Mouse (Mus musculus): ENCODE data around the gene Tm6sf2.
A peak's percentile ranks its signal among the peaks of the same experiment; 100 is the strongest.
"Not testable (repeated sequence)": the region's sequence is repeated elsewhere in the genome, so short reads cannot be mapped to it uniquely, and the experiment has no call there.

Tm6sf2 gene

DNA sequence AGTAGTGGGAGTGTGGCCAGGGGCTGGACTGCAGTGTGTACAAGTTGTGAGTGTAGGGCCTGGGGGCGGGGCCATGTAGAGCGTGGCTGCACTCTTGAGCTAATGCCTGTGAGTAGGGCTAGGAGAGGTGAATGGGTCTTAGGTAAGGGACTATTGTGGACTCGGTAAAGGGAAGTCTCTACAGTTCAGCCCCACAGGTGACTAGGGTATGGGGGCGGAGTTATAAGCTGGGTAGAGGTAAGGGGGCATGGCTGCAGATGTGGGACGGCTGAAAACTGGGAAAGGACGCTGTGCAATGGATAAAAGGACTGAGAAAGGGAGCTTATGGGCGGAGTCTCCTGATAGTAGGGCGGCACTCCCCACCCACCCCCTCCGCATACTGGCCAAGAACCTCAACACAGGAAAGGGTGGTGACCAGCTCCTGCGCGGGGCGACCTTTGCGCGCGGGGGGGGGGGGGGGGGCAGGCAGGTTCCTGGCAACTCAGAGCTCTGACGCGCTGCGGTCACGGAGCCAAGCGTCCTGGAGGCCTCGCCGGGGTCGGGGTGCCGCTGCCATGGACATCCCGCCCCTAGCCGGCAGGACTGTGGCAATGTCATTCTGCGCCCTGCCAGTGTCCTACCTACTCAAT is at the start of gene Tm6sf2:
Tm6sf2 (plus strand) TSS at position 484 of the 629 bp plus-strand sequence.
- DNase-seq = peak; percentile 55 to 69

DNA sequence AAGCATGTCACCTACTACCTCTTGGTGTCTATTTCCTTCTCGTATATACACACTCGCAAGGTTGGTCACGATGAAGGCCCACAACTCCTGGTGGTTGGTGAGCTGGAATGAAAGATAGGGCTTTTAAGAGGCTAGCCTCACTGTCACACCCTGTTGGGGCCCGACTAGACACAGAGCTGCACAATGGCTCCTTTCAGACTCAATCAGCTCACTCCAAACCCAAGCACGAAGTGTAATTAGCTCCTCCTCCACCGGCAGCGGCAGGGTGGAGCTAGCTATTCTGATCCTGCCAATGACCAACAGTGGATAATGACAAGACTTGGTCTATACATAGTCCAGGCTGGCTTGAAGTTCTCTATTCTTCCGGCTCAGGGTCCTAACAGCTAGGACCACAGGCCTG is 49.1 kb upstream of the Tm6sf2 start:
- no peak for DNase-seq

DNA sequence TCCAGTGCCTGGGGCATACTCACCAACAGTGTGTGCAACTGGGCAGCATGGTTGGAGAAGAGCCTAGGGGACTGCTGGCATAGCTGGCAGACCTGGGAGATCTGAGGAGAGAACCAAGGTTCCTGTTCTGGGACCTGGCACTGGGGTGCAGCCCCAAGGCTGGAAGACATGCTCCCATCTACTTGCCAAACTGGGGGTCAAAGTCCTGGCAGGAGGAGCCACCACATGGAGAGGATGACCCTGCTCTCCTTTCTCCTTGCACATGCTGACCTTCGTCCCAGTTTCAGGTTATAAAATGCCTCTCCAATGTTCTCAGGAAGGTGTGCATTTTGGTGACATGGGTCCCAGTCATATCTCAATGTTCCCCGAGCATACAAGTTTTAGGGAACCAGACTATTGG is 46.6 kb upstream of the Tm6sf2 start:
- DNase-seq = no peak

DNA sequence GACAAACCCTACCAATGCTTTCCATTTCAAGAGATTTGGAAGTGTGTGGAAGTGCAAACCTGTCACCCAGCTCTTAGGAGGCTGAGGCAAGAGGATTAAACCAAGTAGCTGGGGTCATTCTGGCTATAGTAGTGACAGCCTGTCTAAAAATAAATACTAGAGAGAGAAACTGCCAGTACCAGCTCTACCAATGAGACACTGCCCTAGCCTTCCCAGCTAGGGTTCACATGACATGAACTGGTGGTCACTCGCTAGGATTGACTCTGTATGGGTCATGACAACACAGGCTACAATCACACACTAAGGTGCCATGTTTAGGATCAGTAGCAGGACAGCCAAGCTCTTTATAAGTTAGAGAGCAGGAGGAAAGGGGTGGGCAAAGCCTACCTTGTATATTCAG is 42.5 kb upstream of the Tm6sf2 start:
- no peak for DNase-seq

GRCm38 (mm10) chr8:70037994-70038393 is 34.7 kb upstream of the Tm6sf2 start:
- no peak for DNase-seq

- no peak for DNase-seq
These were observed 30.7 kb upstream of the Tm6sf2 start for GRCm38 (mm10) chr8:70041885-70042546.

DNA sequence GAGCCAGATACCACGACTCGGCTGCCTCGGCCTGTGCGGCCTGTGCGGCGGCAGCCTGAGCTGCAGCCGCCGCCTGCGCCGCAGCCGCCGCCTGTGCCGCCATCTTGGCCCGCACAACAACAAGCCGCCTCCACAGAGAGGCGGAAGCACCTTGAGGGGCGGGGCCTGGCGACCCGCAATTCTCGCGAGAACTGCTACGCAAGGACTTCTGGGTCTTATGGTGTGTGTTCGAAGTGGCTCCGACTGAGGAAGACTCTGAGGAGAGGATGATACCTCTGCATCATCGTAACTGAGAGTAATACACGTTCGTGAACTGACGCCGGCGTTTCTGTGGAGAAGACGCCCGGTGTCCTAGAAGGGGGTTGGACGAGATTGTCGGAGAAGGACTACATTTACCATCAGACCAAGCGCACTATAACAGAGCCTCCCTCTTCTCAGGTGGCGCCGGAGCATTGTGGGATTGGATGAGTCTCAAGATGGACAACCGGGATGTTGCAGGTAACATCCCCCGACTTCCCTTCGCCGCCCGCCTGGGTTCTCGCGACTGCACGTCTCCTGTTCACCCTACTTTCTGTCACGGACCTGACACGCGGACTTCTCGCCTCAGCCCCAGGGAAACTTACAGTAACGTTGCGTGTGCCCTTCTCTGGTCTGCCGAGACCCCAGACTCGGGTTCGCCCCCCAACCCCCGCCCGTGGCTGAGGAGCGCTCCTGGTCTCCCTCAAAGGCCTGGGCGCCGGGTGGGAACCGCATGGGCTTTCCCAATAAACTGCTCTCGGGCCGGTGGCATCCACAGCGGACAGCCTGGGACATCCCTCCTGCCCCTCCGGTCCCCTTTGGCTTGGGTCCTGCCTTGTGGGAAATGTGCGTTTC is 29.9 kb upstream of the Tm6sf2 start, which contains the start of the genes Mau2 and Sugp1:
Mau2 (minus strand) TSS at position 152 of the 873 bp plus-strand sequence.
Sugp1 (plus strand) TSS at position 231 of the 873 bp plus-strand sequence.
- peak; percentile 97 for DNase-seq

DNA sequence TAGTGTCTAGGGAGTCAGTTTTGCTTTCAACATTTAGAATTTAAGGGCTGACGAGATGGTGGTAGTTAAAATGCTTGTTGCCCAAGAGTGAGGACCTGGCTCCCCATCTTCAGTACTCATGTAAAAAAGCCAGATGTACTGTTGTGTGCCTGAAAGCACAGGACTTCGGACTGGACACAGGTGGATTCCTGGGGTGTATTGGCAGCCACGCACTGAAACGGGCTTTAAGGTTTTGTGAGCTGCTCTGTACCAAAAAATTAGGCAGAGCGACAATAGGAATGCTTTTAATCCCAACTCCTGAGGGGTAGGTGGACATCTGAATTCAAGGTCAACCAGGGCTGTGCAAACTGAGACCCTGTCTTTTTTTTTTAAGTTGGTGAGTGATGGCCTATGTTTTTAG is 28.7 kb upstream of the Tm6sf2 start:
- no peak for DNase-seq

- DNase-seq = no peak
These were observed 23.1 kb upstream of the Tm6sf2 start for GRCm38 (mm10) chr8:70049662-70050061.

- not testable (repeated sequence) for DNase-seq
These were observed 22.3 kb upstream of the Tm6sf2 start for GRCm38 (mm10) chr8:70050434-70050833.

- no peak for DNase-seq
These were observed 15.0 kb upstream of the Tm6sf2 start for GRCm38 (mm10) chr8:70057721-70058120.

DNA sequence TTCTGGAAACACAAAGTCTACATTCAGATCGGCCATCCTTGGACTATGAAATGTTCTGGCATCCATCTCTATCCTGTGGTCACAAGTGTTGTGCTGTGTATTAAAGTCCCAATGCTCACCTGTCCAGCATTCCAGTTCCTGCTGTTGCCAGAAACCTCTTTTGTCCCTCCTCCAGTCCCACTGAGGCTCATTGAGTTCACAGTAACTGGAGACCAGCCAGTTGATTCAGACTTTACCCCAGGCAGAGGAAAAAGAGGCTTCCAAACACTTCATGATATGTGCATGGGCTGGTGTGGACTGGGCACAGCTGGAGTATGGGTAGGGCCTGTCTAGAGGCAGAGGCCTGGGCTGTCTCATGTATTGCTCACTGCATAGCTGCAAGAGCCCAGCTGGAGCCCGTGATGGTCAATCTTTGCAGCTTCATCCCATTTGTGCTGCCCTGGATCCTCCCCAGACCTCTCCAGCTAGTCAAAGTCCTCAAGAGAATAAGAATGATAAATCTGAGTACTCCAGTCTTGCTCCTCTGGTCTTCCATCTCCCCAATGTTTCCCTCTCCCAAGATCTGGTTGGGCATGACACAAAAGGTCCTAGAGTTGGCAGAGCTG is 786 bp upstream of the Tm6sf2 start:
- DNase-seq = peak in 1 of 2 experiments; percentile 78

DNA sequence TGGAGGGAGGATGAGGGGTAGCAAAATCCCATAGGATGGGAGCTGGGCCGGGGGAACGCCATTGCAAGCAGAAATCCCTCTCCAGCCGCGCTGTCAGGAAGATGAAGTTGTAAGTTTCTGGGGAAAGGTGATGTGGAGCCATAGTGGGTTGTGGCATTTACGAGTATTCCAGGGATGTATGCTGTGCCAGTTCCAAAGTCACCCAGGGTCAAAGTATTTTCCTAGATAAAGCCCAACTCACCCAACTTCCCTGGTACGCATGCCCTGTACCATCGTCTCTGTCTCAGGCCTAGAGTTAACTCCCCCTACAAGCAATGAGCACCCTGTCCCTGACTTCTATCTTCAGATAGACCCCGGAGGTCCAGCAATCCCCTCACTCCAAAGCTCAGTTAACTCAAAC is 396 bp downstream of the Tm6sf2 start:
- no peak for DNase-seq

- DNase-seq = no peak
These were observed 958 bp downstream of the Tm6sf2 start for GRCm38 (mm10) chr8:70073682-70074081.

GRCm38 (mm10) chr8:70081976-70082375 is 9.3 kb downstream of the Tm6sf2 start:
- no peak for DNase-seq

DNA sequence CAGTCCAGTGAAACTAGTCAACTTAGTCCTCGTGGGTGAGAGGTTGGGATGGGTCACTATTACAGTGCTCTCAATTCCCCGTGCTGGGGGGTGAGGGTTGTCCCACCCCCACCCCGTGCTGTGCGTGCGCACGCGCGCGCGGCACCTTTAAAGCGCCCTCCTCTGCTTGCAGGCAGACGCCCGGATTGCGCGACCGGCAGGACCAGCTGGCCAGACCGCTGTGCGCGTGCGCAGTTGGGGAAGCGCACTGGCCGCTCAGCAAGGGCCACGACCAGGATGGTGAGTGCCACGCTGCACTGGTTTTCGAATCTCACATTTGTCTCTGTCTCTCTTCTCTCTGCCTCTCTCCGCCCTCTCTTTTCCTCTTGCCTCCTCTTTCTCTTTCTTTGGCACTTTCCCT is 10.6 kb downstream of the Tm6sf2 start, which contains the start of gene Hapln4:
Hapln4 (plus strand) TSS at position 173 of the 400 bp plus-strand sequence.
- DNase-seq = peak; percentile 20 to 56

DNA sequence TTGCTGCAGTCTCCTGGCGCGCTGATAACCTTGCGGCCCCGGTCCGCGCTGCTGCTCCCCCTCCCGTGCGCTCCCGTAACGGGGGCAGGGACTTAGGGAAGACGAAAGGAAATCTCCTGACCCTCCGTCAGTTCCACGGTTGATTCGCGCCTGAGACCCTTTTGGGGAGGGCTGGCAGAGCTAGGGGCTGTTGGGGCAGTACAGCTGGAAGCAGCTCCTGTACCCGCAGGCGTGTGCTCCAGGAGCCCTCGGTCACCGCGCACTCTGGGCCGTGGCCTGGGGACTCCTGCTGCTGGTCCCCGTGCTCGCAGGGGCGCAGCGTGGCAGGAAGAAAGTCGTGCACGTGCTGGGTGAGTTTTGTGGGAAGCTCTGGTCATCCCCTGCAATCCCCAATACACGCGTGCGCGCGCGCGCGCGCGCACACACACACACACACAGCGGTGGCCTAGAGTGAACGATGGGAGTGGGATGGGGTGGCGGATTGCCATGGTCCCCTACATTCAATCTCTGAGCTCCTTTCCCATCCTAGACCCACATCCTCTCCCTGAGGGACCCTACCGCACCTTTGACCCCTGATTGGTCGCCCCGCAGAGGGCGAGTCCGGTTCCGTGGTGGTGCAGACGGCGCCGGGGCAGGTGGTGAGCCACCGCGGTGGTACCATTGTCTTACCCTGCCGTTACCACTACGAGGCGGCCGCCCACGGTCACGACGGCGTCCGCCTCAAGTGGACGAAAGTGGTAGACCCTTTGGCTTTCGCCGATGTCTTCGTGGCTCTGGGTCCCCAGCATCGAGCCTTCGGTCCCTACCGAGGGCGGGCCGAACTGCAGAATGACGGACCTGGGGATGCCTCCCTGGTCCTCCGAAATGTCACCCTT is 11.7 kb downstream of the Tm6sf2 start:
- no peak for DNase-seq

GRCm38 (mm10) chr8:70086151-70086550 is 13.4 kb downstream of the Tm6sf2 start:
- DNase-seq = no peak

GRCm38 (mm10) chr8:70087237-70087636 is 14.5 kb downstream of the Tm6sf2 start:
- DNase-seq = no peak

GRCm38 (mm10) chr8:70087836-70088650 is 15.3 kb downstream of the Tm6sf2 start:
- peak; percentile 34 to 47 for DNase-seq
